Mouse (Mus musculus): Measurements from ENCODE around the gene Slc7a6.

The Slc7a6 gene

DNA sequence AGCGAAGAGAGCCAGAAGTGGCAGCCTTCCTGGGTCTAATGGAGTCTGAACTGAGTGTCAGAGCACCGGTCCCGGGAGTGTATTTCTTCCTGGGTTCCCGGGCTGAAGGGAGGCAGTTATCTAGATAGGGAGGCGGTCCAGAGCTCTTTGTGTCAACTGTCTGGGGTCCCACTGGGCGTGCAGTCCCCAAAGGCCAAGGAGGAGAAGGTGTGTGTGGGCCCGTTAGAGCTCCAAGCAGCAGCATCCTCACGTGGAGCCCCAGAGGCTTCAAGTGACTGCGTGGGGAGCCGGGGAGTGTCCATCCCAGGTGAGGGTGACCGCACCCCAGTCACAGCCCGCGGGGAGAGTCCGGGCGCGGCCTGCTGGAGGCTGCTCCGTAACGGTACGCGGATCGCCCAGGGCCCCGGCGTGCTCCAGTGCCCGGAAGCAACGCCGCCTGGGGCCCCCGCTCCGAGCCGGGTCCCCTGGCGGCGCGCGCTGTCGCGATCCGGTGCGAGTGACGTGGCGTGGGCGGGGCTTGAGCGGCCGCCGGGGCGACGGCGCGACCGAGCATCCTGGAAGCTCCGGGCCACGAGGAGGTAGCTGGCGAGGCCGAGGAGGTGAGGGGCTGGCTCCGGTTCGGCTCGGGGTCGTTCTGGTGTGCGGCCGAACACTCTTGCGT is at the start of gene Slc7a6:
Gene Slc7a6, plus strand, starts transcription at position 502 of the 661 bp plus-strand sequence.
- under 1% methylated on average over 59 of the region's 59 CpGs for WGBS

DNA sequence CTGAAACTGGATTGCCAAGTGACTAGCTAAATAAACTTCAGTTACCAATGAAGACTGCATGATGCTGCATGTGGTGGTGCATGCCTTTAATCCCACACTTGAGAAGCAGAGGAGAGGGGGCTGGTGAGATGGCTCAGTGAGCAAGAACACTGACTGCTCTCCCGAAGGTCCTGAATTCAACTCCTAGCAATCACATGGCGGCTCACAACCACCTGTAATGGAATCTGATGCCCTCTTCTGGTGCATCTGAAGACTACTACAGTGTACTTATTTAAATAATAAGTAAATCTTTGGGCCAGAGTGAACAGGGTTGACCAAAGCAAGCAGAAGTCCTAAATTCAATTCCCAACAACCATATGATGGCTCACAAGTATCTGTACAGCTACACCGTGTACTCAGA is 45.2 kb upstream of the Slc7a6 start:
- 73% methylated on average over 3 of the region's 3 CpGs for WGBS

DNA sequence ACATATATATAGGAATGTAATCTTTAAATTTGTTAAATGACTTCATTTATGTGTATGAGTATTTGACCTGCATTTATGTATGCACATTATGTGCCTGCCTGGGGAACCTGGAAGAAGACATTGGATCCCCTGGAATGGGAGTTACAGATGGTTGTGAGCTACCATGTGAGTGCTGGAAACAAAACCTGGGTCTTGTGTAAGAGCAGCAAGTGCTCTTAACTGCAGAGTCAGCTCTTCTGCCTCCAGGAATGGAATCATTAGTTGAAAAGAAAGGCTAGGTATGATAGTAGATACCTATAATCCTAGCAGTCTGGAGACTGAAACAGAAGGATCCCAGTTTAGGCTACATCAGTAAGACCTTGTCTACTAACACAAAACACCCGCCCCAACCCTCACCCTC is 42.6 kb upstream of the Slc7a6 start:
- WGBS = 90% methylated on average over 1 of the region's 1 CpGs

- 69% methylated on average over 3 of the region's 3 CpGs for WGBS
These were observed 41.6 kb upstream of the Slc7a6 start for GRCm38 (mm10) chr8:106127054-106127453.

DNA sequence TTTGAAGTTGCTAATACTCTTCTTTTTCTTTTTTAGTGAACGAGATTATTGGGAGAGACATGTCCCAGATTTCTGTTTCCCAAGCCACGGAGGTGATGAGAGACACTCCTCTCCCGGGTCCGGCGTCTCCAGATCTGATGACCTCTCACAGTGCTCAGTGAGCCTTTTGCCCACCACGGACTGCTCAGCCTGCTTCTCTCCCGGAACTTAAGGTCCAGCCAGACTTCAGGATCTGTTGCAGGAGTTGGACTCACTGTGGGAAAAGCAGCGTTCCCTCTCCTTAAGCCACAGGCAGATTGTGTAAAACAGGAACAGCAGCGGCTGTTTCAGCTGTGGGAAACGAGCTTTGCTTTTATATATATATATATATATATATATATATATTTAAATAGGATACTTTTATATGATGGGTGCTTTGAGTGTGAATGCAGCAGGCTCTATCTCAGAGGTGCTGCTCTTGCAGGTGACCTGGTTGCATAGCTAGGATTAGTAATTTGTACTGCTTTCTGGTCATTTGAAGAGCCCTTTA is 40.7 kb upstream of the Slc7a6 start:
- WGBS = 83% methylated on average over 10 of the region's 10 CpGs

- 83% methylated on average over 2 of the region's 2 CpGs for whole genome bisulfite sequencing
These were observed 38.7 kb upstream of the Slc7a6 start for GRCm38 (mm10) chr8:106129997-106130396.

GRCm38 (mm10) chr8:106130505-106130904 is 38.2 kb upstream of the Slc7a6 start:
- 86% methylated on average over 2 of the region's 2 CpGs for WGBS

- 86% methylated on average over 4 of the region's 4 CpGs for WGBS
These were observed 37.6 kb upstream of the Slc7a6 start for GRCm38 (mm10) chr8:106131021-106131420.

DNA sequence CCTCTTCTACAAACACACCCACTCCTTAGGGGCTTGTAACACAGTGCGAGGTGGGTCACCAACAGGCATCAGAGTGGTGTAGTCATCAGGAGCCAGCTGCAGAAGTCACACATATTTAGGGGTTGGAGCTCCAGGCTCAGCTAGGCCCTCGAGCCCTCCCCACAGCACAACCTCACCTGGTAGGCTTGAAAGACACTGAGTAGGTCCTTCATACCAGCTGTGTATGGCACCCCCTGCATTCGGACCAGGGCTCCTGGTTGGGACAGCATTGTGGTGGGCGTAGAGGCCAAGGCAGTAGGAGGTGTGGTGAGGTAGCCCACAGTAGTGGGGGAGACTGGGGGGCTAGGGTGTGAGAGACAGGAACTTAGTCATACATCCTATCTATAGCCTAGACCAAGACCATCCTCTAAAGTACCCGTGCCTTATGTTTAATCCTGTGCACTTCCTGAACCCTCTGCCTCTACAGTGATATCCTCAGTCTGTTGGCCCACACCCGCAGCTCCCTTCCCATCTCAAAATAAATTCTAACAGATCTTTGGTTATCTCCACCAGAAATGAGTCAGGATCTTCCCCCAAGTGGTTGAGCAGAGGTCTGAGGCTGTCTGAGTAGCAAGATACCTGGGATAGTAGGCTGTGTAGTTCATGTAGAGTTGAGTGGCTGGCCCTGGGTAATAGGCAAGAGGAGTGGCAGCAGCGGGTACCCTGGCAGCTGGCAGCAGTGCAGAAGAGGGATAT is 37.0 kb upstream of the Slc7a6 start:
- 78% methylated on average over 7 of the region's 7 CpGs for WGBS

DNA sequence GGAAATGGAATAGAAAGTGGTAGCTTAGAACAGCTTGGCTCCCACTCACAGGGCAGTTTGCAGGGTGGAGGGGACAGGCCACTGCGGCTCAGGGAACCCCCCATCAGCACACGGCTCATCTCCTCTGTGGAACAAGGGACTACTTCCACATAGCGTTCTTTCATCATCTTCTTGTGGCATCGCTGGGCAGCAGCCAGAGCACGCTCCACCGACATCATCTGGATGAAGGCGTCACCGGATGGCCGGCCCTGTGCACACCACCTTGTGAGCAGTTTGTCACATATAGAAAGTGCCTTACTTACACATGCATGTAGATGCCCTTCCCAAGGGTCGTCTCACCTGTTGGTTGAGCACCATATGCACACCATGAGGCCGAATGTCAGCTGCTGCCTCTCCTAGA is 36.3 kb upstream of the Slc7a6 start:
- WGBS = 91% methylated on average over 11 of the region's 11 CpGs

GRCm38 (mm10) chr8:106133526-106133925 is 35.1 kb upstream of the Slc7a6 start:
- 57% methylated on average over 13 of the region's 13 CpGs for WGBS

DNA sequence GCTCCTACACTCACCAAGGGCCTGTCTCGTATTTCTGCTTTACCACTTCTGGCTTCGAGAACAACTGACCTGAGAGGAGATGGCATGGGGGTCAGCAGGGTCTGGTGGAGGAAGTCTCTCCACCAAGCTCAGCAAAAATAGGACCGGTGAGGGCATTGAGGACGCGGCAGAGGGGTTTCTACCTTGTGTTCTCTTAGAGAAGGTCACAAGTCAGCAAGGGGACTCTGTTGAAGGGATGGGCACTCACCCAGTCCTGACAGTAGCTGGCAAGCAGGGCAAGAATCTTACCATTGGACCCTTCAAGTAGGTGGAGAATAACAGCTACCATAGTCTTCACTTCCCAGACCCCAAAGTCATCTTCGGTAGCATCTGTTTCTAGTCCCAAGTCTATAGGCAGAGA is 34.7 kb upstream of the Slc7a6 start:
- WGBS = 80% methylated on average over 6 of the region's 6 CpGs

DNA sequence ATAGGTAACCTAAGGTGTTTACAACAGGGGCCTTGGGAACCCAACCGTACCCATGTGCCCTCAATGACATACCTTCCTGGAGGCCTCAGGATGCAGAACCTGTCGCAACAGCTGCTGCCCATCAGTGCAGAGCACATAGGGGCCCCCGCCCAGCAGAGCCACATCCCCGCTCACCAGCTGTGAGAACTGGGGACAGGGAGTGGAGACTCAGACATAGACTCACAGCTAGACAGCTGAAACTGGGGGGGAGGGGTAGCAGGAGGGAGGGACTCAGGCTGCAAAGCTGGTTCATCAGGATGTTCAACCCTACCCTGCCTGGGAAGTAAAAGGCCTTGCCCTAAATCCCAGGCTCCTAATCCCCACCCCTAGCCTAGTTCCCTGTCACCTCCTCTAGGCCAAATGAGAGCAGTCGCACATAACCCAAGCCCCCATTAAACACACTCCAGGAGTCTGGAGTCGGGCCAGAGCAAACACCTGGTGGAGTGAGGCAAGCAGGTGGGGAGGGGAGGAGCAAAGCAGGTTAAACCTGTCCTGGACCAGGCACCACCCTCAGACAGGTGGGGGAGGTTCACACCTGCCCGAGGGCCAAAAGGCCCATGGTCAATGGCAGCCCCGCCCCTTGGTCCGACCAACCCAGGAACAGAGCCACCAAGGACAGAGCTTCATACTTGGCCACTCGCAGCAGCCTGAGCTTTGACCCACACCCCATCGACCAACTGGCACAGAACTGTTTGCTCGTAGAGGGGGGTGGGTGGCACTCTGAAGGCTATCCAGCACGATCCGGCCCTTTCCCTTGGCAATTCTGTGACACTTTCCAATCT is 33.7 kb upstream of the Slc7a6 start:
- 45% methylated on average over 14 of the region's 14 CpGs for WGBS

GRCm38 (mm10) chr8:106135672-106136071 is 33.0 kb upstream of the Slc7a6 start:
- 16% methylated on average over 19 of the region's 19 CpGs for WGBS

DNA sequence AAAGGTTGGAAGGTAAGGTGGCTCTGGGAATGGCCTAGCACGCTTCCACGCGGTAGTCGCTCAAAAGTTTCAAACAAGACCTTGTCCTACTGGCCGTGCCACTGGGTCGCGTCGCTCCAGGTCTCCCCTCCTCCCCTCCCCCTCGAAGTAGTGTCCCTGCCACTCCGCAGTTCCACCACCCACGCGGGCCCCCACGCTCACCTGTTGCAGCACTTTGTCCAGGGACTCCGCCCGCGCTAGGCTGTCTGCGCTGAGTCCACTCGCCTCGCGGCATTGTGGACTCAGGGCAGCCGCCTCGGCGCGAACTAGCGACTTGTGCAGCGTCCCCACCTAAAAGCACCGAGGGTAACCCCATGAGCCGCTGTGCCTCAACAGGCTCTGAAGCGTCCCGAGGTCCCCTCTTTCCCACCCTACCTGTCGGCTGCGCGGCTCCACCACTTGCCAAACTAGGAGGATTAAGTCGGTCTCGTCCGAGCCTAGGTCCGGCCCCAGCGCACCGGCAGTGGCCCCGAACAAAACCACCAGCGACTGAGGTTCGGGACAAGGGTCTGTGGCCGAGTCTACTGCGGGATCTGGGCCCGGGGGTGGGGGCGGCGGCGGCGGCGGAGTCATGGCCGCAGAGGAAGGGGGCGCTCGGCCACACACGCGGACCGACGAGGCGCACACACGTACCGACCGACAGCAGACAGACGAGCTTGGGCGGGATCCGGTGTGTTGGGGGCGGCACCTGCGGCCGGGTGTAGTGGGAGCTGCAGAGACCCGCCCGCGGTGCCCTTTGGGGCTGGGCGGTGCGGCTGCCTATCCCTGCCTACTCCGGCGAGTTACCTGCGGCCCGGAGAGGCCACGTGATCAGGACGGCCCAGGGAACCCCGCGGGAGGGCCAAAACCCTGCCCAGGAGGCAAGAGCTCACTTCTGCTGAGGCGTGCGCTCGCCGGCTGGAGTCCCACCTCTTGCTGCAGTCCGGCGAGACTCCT is 32.2 kb upstream of the Slc7a6 start, which contains the start of gene Esrp2:
Gene Esrp2, minus strand, starts transcription at position 819 of the 975 bp plus-strand sequence.
- WGBS = 1% methylated on average over 86 of the region's 86 CpGs

GRCm38 (mm10) chr8:106137218-106137905 is 31.3 kb upstream of the Slc7a6 start:
- 12% methylated on average over 22 of the region's 22 CpGs for WGBS

DNA sequence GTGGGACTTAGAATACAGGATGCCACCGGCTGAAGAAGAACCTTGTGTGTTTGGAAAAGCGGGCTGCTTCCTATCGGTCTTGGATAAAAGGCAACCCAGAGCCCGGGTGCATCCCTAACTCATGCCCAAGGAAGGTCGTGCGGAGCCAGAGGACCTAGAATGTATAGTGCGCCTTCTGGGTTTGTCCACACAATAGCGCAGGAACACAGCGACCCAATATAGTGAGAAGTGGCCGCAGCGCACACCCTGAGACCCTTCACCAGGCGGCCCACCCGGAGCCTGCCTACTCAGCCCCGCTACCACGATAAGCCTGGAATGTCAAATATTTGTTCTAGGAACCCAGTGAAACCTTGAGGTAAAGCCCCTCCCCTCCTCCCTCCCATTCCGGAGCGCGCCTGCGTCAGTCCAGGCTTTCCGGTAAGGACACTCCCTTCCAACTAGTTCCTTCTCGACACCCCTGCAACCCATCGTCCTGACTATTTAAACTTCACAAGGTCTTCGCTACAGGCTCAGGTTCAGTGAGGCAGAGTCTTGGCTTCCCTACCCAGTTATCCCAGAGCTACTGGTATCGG is 30.7 kb upstream of the Slc7a6 start:
- WGBS = under 1% methylated on average over 24 of the region's 24 CpGs

- 33% methylated on average over 7 of the region's 7 CpGs for WGBS
These were observed 30.0 kb upstream of the Slc7a6 start for GRCm38 (mm10) chr8:106138616-106139015.

- 75% methylated on average over 5 of the region's 5 CpGs for WGBS
These were observed 28.5 kb upstream of the Slc7a6 start for GRCm38 (mm10) chr8:106140191-106140590.

GRCm38 (mm10) chr8:106140769-106141168 is 27.9 kb upstream of the Slc7a6 start:
- 8% methylated on average over 13 of the region's 13 CpGs for WGBS
